Mouse (Mus musculus) lung, postnatal 0 days (tissue): ENCODE results near the gene Tanc1.

ENCODE experiments used
- CTCF ChIP-seq: IDR thresholded peaks from 2 replicates; pipeline ENCODE4 v1.5.1; 2016; ENCODE audit warnings: antibody characterized with exemption, mild to moderate bottlenecking
- EP300 ChIP-seq: IDR thresholded peaks from 2 replicates; pipeline ENCODE4 v1.6.1; 2016; ENCODE audit warnings: antibody characterized with exemption, mild to moderate bottlenecking, control low read depth

DNA sequence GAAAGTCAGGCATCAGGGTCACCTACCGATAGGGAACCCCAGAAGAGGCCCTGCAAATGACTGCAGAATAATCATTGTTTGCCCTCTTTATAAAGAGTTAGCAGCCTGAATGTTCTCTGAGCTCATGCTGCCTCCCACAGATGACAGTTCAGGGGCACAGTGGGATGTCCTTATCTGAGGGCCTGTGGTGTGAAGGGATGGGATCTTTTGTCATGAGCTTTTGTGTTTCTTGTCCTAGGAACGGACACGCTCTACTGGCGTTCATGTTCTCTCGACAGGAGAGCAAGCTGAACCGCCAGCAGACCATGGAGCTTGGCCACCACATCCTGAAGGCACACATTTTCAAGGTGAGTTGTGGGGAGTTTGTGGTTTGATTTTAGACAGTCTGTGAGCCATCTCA lies 194.2 kb downstream of the Tanc1 start:
- TF ChIP-seq CTCF (no peak), EP300 (no peak)
